Mouse (Mus musculus): ENCODE results near the gene Ctrc.

The Ctrc gene

DNA sequence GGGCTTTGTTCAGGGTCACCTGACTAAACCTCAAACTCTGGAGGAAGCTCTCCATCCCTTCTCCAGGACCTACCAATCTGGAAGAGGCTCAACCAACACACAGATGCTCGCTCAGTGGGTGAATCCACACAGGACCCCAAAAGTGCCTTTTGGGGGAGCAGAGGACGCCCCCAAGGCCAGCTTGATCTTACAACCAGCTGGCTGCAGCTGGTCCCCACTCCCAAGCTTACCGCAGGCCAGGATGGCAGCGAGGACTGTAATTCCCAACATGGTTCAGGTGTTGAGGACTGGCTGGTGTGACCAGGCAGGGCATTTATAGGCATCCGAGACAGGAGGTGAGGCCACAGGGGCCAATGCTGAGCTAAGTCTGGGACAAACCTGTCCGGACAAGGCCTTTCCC, at the start of gene Ctrc:
Gene Ctrc, minus strand, starts transcription at position 361 of the 400 bp plus-strand sequence.
- DNase-seq (ENCODE audit: low spot score in 2 of 2) = no peak

DNA sequence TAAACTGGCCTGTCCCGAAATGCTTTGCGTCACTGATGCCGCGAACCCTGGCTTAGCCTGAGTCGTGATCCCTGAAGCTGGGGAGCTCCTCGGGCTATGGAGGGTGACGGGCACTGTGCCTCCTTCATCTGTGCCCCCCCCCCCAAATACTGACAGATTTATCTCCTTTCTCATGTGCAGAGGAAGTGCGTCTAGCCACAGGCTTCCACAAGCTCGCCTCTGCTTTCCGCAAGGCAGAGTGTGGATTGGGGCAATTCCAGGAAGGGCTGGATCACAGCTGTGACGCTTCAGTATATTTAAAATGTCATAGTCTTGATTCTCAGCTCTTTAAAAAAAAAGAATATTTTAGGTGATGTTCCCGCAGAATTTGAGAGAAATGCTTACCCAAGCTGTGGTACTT, 49.6 kb upstream of the Ctrc start:
- peak; percentile 55 to 61 for DNase-seq (ENCODE audit: low spot score in 2 of 2)

DNA sequence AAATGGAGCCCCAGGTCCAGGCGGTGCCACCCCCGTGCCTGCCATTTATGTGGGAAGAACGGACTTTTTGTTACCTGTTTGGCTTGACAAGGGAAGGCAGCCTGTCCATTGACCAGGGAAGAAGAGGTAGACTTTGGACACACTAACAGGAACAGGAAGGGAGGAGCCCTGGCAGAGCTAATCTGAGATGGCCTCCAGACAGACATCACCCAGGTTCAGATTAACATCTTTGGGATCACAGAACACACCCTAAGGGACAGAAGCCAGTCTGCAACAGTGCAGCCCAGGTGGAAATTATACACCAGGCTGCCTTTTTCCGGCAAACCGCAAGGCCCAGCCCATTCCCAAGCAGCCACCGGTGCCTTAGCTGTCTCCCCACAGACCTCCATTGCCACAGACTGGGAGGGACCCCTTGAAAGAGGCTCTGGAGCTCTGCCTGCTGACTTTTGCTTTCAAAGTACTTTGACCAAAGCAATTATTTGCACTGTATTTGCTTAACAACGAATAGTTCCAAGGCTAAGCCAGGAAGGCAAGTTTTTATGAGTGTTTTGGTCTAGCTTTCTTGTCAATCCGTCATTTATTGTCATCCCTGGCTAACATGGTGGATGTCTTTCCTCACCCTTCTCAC, 47.1 kb upstream of the Ctrc start:
- no peak for DNase-seq (ENCODE audit: low spot score in 2 of 2)

DNA sequence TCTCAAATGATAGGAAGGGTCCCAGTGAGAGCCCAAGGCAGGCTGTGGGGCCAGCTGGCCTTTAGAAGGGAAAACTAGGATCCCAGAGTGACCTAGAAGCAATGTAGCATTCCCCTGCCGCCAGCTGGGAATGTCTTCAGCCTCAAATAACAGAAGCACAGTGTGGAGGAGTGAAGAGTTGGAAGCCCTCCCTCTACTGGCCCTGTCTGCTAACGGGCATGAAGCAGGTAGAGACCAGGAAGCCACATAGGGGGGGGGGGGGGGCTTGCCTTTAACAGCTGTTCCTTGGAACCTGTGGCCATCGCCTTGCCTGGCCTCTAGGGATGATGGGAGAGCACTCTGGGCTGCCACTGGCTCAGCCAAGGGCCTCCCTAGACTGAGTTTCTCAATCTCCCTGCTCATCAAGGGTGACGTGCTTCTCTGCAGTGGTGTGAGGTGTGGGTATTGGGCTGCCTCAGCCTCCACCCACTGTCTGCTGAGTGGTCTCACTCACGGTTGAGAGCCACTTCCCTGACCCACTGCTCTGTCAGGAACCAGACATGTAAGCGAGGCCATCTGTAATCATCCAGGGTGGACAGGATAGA, 40.3 kb upstream of the Ctrc start:
- DNase-seq (ENCODE audit: low spot score in 2 of 2) = no peak

DNA sequence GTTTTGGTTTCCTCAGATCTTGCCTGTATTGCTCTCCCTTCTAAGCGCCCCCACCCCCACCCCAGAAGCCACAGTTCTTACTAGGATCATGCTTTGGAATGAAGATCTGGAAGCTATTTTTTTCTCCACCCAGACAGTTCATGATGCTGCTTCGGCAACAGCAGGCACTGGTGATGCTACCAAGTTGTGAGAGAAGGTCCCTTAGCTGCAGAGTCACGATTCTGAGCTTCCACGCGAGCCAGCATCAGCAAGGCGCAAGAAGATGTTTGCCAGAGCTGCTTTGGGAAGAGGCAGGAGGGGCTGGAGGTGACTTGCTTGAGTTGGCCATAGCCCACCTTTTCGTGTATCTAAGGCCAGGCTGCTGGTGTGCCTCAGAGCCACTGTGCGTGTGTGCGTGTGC, 39.3 kb upstream of the Ctrc start:
- DNase-seq (ENCODE audit: low spot score in 2 of 2) = peak; percentile 52 to 70

DNA sequence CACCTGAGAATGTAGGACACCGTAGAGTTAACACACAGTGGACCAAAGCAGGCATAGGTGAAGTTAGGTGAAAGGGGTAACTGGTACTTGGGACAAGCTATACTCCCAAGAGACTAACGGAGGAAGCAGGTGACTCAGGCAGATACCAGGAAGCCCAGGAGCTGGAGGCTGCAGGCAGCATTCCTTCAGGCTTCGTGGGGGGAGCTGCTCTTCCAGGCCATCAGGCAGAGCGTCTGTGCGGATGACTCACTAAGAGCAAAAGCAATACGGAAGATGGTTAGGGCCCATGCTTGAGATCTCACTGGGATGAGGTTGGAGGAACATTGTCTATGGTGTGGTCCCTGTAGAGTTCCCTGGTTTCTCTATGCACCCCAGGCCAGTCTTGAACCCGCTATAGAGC, 36.7 kb upstream of the Ctrc start:
- no peak for DNase-seq (ENCODE audit: low spot score in 2 of 2)

DNA sequence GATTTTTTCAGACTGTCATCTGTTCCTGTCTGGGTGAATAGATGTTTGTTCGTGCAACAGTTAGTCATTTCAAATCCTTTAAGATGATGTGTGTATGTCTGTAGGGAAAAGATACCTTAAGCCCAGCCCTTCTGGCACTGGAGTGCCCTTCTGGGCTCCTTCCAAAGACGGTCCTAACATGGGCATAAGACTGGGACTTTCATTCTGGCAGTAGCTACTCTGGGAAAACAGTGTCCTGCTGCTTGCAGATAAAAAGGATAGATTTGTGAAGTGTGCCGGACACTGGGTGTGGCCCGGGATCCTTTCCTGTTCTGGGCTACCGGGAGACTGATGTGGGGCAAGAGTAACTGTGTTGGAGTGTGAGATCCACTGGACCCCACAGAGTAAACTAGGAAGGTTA, 35.8 kb upstream of the Ctrc start:
- no peak for DNase-seq (ENCODE audit: low spot score in 2 of 2)

DNA sequence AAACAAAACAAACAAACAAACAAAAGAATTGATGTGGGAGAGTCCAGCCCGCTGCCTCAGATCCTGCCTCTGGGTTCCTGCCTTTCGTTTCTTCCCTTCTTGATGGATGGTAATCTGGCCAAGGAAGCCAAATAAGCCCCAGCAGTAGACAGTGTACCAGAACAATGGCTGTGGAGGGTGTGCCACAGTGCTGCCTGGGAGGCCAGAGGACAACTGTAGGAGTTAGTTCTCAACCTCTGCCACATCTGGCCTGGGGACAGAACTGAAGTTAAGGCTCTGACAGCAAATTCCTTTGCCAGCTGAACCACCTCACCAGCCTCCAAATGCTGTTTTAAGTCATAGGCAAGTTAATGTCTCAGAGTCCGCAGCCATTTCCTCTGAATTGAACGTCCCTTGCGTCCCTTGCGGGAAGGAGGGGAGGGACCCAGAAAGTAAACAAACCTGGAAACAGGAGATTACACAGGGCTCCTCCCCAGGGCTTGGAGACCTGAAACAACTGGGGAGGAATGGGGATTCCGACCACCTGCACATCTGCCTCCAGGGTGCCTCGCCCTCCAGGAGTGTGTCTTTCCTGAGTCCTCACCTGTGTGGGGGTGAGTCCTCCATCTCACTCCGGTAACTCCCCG, 35.2 kb upstream of the Ctrc start:
- no peak for DNase-seq (ENCODE audit: low spot score in 2 of 2)

DNA sequence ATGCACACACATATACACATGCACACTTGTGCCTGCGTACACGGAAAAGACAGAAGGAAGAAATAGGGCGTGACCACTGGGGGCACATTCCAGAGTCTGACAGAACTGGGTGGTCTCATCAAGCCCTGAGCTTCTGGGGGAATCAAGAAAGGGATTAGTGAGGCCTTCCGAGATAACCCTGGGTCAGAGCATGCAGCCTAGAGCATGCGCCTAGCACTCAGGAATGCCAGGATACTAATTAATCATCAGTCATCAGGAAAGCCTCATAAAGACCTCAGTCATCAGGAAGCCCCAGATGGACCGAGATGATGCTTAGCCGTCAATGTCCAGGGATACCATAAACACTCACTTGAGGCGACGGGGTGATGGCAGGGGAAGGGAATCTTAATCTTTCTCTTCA, 33.7 kb upstream of the Ctrc start:
- no peak for DNase-seq (ENCODE audit: low spot score in 2 of 2)

DNA sequence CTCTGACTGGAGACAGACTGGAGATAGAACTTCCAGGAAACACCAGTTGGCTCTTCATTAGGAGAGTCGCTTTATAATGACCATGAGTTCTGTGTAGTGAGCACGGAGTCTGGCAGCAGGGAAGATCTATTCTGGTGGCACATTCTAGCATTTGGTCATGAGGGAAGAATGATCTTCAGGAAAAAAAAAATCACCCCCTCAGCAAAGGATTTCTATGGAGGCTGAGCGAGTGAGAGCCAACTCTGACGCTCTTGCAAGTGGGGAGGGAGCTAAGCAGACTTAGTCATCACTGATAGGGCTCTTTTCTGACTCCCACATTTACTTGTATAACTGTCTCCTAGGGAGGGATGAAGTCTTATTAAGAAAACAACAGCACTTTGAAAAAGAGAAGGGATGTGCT, 32.9 kb upstream of the Ctrc start:
- peak in 1 of 2 experiments; percentile 39 for DNase-seq (ENCODE audit: low spot score in 2 of 2)

DNA sequence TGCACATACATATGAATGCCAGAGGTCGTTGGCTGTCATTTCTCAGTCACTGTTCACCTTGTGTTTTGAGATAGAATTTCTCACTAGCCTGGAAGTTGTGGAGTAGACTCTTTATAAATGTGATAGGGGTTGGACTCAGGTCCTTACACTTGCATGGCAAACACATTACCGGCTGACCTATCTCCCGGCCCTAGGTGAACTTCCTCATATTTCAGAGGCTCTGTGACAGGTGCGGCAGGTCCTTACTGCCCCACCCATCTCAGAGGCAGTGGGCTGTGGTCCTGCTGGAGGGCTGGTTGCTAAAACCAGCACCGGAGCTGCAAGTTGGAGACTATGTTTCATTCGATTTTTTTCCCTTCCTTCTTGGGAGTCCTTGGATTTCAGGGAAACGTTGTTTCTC, 32.5 kb upstream of the Ctrc start:
- no peak for DNase-seq (ENCODE audit: low spot score in 2 of 2)

DNA sequence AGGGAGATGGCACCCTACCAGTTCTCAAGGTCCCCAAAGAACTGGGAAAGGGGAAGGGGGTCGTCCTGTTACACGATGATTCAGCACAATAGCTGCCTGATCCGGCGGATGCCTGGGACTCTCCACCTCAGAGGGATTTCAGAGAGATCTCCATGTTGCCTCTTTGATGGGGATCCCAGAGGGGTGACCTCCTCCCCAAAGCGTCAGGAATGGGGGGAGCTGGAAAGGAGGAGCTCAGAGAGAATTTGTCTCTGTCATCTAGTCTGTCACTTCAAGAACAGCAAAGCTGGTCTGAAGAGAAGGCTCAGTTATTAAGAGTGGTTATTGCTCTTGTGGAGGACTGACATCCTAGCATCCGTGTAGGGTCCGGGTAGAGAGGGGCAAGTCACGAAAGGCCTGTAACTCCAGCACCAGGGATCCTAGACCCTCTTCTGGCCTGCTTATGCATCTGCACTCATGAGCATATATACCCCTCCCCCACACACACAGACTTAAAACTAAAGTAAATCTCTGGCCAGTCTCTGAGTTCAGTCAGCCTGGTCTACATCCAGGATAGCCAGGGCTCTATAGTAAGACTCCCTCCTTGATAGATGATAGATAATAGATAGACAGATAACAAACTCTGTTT, 29.4 kb upstream of the Ctrc start:
- DNase-seq (ENCODE audit: low spot score in 2 of 2) = no peak

DNA sequence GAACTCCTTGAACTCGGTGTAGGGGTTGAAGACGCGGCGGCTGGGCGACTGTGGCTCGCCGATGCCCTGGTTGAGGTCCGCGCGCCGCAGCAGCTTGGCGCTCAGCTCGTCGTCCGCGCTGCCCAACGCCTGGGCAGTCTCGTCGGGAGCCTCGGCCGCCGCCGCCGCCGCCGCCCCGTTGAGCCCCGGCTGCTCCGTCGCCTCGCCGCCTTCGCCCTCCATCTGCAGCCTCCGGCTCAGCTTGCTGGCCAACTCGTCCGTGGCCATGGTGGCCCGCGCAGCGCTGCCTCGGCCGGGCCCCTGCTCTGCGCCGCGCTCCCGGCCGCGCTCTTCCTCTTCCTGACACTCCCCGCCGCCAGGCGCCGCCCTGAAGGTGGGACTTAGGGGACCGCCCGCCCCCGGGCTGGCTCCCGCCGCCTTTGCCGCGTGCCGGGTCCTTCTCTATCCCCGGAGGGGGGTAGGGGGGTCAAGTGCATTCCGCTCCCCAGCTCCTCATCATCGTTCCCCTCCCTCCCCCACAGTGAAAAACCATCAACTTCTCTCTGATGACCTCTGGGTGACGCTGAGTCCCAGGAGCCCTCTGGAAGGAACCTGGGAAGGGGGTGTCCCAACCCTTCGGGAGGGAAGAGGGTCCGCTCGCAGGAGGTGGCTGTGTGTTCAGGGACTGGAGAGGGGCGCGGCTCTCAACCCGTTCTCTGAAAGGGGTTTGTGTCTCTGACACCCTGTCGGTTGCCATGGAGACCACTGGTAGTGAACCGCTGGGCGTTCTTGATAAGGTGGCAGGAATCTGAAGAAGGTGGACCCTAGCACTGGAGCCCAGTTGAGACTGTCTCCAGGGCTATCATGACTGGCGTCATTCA, 28.7 kb upstream of the Ctrc start, which contains the start of gene Efhd2:
Gene Efhd2, minus strand, starts transcription at position 320 of the 860 bp plus-strand sequence.
- peak; percentile 86 to 88 for DNase-seq (ENCODE audit: low spot score in 2 of 2)

DNA sequence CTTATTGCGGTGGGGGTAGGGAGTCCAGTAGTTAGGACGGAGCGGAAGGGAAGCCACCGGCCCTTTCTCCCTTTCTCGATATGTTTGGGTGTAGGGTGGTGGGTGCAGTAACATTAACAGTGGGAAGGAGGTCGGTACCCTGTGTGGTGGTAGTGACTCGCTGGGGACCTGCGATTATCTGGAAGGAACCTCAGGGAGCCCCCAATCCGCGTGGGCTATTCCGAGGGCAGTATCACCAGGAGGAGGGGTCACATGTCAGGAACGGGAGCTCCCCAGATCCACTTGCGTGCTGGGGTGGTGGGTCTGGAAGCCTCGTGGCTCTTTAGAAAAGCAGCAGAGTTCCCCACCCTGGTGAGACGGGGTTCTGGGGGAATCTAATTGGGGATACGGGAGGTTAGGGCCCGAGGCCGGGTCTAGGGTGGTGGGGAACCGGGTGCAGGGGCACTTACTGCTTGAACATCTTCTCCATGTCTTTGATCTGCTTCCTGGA, 28.0 kb upstream of the Ctrc start:
- DNase-seq (ENCODE audit: low spot score in 2 of 2) = no peak

DNA sequence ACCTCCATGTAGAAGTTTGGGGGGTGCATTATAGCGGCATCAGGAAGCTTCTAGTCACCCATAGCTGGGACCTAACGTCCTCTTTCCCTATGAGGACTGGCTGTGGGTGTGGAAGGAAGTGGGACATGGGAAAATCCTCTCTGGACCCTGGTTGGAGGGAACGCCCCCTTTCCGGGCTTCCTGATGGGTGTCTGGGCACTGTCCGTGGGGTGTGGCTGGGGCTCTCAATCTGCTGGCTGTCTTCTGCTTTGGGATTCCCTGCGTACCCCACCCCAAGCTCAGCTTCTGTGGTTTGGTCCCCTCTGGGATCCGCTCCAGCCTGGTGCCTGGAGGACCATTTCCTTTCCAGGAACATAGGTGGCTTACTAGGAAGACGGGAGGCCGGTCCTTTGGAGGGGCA, 26.8 kb upstream of the Ctrc start:
- DNase-seq (ENCODE audit: low spot score in 2 of 2) = peak in 1 of 2 experiments; percentile 35

DNA sequence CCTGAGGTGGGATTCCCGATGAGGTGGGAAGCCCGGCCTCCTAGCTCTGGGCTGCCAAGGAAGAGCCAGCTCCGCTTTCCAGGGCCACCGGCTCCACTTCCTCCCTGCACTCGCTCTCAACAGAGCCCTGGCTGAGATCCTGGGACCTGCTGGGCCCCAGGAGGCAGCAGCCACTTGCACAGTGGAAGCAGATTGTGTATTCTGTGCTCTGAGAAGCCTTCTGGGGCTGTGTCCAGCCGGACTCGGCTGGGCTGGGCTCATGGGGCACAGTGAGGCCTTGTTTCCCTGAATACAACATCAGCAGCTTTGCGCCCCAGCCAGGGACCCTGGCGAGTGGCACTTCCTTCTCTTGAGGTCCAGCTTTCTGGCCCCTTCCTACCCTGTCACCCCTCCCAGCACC, 25.8 kb upstream of the Ctrc start:
- peak; percentile 87 to 89 for DNase-seq (ENCODE audit: low spot score in 2 of 2)

DNA sequence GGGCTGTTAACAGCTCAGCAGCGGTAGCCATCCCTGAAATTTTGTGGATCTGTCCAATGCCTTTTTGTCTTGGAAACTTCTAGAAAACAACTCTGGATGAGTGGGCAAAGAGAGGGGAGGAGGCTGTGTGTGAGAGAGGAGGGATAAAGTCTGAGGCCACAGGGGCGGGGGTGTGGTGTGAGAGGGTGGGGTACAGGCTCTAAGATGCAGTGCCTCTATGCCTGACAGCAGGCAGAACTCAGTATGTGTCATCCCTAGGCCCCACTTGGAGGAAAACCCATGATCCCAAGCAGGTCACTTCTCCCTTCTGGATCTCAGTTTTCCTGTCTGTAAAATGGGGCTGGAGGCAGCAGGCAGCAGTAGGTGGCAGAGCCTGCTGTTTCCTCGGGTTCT, 25.2 kb upstream of the Ctrc start:
- peak in 1 of 2 experiments; percentile 16 for DNase-seq (ENCODE audit: low spot score in 2 of 2)

DNA sequence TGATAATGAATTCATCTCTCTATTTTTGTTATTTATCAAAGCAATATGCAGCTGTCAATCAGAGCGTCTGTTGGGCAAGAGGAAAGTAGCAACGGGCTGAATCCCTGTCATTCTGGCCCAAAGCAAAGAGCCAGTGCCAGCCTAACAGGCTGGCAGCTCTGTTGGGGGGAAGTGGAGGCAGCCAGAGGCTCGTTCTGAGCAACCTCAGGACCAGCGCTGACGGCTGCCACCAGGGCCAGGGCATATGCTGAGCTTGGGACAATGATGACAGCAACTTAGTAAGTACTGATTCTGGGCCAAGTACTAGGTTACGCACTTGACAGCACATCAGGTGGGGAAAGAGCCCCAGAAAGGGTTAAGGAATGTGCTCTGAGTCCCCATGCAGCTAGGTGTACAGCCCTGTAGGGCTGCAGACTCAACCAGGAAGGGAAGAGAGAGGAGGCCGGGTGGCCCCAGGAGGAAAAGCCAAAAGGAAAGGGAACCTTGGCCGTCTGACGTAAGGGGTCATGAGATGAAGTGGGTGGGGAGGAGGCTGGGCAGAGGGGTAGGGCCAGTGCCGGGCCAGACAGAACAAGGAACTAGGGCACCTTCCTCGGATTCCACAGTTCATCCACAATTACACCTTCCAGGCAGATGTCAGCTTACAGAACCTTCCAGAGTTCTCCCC, 24.6 kb upstream of the Ctrc start:
- peak; percentile 35 to 42 for DNase-seq (ENCODE audit: low spot score in 2 of 2)

DNA sequence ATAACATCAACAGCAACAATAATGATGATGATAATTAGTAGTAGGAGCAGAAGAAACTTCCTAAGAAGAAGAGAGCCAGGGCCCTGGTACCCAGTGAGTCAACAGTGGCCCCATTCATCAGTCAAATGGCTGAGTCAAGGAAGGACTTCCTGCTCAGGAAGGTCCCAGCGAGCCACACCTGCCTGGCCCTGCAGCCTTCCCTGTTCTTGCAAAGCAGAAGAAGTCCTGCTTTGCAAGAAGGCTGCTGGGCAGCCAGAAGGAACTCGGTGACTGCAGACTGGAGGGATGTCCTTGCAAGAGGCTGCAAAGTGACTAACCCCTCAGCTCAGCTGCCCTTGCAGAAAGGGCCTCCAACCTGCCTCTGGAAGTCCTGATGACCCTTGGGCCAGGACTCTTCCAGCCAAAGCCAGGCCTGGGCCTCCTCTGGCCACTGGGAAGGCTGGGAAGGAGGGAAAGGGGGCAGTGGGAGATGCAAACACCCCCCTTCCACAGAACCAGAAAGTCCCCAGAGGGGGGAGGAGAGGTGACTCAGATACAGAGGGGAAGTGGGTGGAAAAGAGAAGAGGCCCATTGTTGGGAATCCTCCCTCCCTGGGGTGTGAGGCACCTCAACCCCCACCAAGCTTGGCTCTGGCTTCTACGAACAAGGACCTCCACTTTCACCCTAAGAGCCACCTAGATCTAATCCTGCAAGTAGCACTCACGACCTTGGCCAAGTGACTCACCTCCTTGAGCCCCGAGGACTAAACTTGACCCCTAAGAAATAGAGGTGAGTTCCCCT, 23.5 kb upstream of the Ctrc start:
- DNase-seq (ENCODE audit: low spot score in 2 of 2) = no peak

DNA sequence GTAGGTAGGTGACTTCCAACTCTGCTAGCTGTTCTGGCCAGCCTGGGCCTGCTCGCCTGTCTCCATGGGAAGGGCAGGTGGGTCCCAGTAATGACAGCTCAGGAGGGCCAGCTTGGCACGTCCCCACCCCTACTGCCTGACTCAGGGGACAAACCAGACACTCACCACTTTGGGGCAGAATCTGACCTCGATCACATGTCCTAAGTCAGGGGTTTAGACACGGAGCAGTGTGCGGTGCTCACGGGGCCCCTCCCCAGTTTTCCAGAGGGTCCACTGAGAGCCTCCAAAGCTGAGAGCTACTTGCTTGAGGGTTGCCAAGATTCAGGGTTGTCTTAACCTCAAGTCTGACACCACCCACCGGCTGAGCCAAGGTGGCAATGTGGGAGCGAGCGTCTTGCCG, 21.9 kb upstream of the Ctrc start:
- no peak for DNase-seq (ENCODE audit: low spot score in 2 of 2)

All from right cerebral cortex, postnatal 10 days (tissue).